Mouse (Mus musculus) R1 (cell line): Measurements from ENCODE around the gene Hmgcll1.

Experiments used
- DNase-seq: peaks from one replicate; pipeline ENCODE4 v3.0.0-alpha.2; 2018; ENCODE audit warnings: low read depth, low spot score

The Hmgcll1 gene

DNA sequence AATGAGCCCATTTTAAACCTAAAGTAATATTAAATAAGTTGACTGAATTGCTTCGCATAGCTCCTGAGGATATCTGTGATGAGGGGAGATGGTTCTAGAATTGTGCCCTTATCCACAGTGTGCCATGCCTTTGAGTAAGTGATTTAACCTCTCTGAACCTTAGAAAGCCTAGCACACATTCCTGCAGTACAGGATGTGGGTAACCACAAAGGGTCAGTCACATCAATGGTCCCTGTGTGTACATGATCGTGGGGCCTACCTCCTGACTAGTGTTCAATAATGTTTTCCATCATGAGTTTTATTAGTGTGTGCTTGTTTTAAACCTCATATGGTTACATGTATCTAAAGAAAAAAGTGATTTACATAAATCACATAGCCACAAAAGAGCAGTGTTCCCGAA, 46.3 kb downstream of the Hmgcll1 start:
- no peak for DNase-seq

DNA sequence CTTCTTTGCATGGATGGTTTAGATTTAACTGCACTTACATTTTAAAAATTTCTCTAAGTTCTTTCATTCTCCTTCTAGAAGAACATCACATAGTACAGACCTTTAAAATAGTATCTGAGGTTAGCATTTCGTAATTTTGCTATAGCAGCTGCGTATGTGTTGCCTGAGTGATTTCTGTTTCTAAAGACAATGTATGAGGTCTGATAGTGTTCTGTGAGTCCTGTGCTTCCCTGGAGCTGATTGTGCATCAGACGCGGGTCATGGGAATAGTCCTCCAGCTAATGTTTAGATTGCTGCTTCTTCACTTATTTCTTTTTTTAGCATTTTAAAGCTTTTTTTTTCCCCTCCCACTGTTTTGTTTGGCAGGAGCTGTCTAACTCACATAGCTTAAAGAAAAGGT, 46.8 kb downstream of the Hmgcll1 start:
- DNase-seq: no peak

DNA sequence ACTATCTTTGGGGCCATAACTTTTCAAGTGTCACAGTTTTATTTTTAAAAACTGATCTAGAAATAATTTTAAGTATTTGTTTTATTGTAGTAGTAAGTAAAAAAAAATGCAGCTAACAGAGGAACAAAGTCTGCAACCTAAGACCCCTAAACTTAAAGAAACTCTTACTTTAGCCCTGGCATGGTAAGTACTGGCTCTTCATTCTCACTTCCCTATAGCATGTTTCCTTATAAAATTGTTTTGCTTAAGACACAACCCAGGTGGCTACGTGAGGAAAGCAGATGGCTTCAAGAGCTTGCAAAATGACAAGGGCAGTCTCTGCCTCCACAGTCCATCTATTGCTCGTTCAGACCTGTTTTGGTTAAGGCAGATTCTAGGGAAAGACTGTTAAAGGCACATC, 49.5 kb downstream of the Hmgcll1 start:
- DNase-seq: peak; percentile 6

DNA sequence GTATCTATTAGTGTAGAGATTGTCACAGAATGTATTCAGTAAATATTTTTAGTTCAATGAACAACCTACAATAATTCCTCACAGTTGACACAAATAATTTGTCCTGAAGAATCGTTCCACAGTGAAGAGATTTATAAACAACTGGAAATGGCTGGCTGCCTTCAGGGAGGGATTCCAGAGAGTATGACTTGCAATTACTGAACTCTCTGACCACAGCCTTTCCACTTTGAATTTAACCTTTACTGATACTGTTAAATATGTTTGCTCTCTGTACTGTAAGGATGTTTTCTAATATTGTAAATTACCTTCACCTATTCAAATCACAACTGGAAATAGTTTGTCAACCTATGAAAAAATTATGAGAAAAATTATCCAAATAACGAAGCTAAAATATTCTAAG, 76.9 kb downstream of the Hmgcll1 start:
- DNase-seq: no peak

DNA sequence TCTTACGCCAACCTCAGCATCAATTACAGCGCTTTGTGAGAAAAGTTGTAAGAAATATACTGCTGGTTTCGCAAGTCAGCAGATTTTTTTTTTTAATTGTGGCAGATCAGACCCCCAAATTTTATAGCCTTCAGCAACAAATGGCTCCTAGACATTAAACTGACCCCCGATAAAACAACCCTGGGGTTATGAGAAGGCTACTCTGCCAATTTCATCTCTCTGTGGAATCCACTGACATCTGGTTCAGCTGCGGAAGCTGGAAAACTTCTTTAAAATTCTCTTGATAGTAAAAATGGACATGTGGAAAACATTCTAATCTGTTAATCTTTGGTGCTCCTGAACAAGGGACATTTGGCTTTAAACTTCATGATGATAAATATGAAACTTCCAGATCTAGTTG, 82.6 kb downstream of the Hmgcll1 start:
- no peak for DNase-seq

DNA sequence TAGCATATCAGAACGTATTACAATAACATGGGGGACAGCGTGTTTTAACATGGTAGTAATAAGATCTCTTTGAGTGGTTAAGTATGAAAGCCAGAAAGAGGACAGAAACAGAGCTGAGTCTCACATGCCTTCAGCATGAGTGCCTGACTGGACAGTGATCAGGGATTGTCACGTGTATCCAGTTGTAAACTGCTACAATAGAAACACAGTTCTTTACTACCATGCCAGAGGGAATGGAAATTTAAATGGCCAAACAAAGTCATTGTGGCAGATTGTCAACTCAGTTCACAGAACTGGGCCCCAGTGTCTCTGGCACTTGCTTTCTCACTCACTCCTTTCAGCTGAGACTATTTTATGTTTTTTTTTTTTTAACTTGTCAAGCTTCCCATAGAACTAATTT, 85.3 kb downstream of the Hmgcll1 start:
- DNase-seq: no peak

DNA sequence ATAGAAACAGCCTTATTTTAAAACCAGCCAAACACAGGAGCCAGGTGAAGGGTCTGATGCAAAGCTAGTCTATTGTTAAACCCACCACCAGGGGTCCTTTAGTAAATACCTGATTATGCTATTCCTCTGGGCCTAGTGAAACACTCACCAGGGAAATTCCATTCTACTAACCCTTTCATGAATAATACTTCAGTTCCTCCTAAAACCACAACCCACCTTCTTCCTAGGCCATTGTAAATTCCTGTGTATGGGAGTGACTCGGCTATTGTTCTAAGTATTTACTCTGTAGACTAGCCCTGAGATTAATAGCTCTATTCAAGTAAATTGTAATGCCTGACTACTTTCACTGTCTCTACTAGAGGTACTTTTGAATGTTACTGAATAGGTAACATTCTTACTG, 89.8 kb downstream of the Hmgcll1 start:
- DNase-seq: peak; percentile 94

DNA sequence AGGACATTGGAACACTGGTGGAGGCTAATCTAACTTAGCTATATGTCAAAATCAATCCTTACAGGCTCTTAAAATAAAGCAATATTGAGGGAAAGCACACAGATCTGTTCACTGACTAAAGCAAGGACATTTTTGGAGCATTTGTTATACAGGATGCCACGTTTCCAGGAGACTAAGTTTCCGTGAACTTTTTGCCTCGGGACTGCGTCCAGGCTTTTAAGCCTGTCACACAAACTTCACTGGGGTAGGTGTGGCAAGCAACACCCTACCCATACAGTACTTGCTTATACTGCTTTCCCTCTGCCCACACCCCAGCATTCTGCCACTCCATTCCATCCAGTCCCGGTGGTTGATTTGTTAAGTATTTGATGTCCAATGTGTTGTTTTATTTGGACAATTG, 90.2 kb downstream of the Hmgcll1 start:
- peak; percentile 82 for DNase-seq

DNA sequence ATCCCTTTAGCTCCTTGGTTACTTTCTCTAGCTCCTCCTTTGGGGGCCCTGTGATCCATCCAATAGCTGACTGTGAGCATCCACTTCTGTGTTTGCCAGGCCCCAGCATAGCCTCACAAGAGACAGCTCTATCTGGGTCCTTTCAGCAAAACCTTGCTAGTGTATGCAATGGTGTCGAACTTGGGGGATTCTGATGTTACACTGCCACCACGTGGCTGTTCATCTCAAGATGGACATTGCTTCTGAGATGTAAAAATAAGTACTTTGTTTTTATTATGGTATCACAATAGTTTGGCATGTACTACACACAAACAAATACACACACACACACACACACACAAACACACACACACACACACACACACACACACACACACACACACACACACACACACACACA, 108.2 kb downstream of the Hmgcll1 start:
- DNase-seq: peak; percentile 56

DNA sequence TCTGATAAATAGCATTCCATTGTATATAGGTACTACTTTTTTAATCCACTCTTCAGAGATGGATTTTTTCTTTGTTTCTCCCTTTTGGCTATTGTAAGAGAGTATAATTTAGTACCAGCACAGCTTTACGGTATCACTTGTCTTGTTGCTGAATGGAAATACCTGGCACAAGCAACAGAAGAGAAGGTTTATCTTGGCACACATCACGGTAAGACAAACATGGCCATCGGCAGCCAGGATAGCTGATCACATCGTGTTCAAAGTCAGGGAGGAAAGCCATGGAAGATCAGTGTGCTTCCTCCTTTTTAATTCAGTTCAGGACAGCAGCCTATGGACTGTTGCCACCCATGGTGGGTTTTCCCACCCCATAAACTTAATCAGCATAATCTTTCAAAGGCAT, 109.6 kb downstream of the Hmgcll1 start:
- no peak for DNase-seq

DNA sequence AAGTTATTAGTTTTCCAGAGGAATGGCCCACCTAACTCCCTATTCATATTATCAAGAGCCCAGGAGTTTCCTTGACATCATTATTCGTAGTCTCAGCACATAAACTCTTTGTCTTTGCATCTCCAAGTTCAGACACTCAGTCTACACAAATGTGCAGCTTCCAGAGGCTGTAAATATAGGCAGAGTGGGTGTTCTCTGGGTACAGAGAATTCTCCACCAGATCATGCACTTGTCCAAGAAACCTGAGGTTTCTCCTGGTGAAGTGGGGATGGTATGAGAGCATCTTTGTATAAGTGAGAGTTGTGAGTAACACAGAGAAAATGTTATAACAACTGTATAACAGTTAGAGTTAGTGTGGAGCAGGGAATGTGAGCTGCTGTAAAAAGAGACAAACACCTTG, 114.7 kb downstream of the Hmgcll1 start:
- DNase-seq: no peak

DNA sequence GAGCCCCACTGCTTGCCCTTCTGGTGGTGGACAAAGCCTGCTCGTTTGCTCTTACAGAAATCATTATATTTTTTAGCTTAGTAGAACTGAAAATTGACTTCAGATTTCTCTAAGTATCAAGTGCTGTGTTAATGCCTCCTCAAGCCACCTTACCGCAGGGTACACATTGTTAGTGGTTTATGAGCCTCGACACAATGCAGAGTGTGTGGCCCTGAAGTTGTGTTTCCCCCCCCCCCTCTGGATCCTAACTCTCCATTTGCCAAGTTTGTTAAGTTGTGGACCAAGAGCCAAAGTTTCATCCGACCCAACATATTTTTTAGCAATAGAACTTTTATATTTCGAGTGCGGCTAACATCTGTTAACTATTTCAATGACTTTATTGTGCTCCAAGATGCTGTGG, 119.4 kb downstream of the Hmgcll1 start:
- no peak for DNase-seq

DNA sequence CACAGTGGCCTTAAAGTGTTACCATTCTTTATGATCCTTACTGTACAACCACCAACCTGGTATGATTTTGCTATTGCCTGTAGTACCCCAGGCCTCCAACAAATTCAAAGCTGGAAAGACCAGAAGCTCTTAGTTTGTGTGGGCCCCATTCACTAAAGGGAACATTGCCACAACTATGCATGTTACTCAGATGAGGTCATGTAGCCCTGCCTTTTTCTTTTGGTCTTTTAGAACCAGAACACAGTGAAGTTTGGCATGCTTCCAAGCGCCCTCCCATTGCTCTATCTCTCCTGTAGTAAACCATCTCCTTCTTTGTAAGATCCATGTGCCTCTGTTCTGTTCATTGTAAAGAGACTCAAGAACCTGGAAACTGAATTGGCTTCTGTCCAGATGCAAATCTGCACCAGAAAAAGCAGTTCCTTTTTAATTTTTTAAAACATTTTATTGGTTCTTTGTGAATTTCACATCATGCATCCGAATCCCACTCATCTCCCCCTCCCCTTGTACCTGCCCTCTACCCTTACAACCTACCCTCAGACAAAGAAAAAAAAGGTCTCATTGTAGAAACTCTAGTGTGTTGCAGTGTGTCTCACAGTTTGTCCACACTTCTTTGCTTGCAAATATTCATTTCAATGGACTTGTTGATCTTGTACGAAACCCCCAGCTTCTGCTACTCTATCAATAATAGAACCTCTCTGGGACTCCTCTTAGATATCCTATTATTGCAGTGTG, 123.9 kb downstream of the Hmgcll1 start:
- DNase-seq: peak; percentile 8

DNA sequence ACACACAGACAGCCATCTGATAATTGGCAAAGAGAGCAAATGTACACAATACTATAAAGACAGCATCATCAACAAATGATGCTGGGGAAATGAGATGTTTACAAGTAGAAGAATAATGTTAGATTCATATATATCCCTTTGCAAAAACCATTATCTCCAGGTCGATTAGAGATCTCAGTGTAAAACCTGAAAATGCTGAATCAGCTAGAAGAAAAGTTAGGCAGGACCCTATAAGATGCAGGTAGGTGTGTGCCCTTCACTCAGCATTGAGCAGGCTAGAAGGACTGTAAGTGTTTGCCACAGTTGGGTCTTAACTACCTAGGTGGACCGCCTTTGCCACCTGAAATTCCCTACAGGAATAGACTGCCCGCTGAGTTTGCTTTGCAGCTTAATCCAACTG, 130.9 kb downstream of the Hmgcll1 start:
- no peak for DNase-seq

DNA sequence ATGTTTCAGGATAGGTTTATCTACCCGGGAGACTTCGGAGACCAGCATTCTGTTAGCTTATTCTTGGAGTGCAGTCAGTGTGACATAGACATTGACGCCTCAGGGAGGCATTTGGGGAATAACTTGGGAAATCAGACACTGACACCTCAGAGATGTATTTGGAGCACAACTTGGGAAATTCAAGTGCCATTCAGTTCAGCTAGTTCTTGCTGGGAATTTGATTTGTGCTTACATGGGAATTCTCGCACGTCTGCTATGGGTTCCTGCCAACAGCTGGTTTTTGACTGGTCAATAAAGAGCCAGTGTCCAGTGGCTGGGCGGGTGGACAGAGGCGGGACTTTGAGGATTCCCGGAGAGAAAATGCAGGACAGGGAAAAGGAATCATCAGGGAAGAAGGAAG, 147.8 kb downstream of the Hmgcll1 start:
- no peak for DNase-seq

DNA sequence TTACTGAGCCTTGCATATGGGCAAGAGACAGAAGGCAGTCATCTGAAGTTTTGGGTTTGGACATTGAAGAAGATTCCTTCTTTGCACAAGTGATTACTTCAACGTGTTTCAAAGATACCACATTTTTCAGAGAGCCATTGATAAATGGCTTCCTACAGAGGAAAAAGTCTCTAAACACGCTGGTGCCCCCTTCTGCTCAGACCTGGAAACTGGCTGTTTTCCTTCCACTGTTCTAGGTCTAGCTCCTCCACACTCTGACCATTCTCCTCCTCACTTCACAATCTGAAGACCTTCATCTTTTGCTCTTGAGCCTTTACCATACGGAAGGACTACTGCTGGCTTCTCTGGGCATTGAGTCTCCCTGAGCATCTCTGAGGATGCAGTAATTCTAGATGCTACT, 153.7 kb downstream of the Hmgcll1 start:
- DNase-seq: peak; percentile 19

DNA sequence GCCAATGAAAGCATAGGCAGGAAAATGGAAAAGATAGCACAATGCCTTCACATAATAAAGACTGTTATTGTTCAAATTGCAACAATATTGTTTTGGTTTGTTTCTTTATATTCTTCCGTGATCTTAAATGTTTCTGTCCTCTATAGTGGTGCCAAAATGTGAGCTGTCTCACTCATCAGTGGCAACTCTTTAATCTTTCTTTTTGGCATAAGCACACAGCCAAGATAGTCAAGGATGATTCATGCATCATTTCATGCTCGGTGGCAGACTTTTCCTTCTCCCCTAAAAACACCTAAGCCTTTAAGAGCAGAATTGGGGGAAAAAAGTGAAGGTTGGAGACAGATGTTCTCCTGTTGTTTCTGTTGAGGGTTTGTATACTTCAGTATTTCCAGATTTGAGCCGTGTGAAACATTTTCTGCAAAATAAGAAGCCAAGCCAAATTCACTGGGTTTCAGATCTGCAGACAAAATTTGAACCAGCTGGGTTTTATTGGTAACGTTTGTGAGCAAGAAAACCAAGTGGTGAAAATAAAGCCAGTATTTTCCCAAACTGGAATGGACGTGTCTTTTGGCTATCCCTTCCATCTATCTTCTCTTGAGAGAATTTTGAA, 158.1 kb downstream of the Hmgcll1 start:
- DNase-seq: no peak

DNA sequence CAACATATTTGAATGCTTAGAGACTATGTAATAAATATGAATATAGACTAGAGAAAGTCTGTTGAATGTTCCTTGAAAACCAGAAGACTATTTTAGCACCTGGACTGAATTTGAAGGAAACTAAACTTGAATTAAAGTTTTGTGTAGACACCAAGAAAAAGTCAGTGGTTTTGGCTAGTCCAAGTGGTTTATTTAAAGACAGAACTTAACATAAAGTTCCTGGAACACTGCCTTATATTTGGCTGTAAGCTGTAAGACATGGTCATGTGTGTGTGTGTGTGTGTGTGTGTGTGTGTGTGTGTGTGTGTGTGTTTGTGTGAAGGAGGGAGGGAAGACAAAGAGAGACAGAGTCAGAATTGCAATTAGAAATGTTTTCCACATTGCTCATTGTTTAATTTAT, 164.6 kb downstream of the Hmgcll1 start:
- no peak for DNase-seq
